Mouse (Mus musculus): ENCODE data around the gene Haghl.

DNA sequence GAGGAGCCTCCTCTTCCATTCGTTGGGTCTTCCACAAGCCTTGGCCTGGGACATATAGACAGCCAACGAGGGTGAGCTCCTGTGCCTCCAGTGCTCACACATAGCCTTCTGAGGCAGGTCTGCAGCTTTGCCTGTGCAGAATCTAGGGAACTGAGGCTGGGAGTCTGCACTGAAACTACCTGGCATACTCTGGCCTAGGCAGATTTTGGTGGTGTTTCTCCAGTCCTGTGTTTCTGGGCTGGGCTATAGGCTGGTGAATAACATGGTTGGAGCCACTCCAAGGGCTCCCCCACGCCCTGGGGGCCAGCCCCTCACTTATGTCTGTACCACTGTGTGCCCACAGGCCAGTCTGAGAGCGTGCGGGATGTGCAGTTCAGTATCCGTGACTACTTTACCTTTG lies 39.8 kb upstream of the Haghl start:
- TF ChIP-seq CTCF (IDR thresholded peaks at IDR 0.05; ENCODE audit: low read depth) (no peak), EP300 (IDR thresholded peaks at IDR 0.05; ENCODE audit: low read depth) (no peak)

Data from liver, embryonic 14.5 days (tissue).